Mouse (Mus musculus) left cerebral cortex, postnatal 25 days (tissue): Measurements from ENCODE around the gene Nrxn1. TPM values are rescaled to one million over a fixed set of nuclear protein-coding genes. Genes with fewer than 3 reads are reported as not detected.
A peak's percentile ranks its signal among the peaks of the same experiment; 100 is the strongest.

ENCODE experiments used
- DNase-seq, 2 experiments: peaks; one replicate each; pipeline ENCODE4 v3.0.0; 2022; ENCODE audit warnings: low spot score in 2 of 2, mixed read lengths in 1 of 2
- intact Hi-C: fragments of 180-260 bp; cut with DNase I; formaldehyde crosslinking; loops from one replicate; pipeline ENCODE4 v1.15.1; 2025
- total RNA-seq, 2 experiments: library from RNA; stranded (reverse); gene quantifications; 2 replicates each; pipeline ENCODE4 v1.2.3; 2021

Nrxn1 gene
- total RNA-seq, 2 experiments from 2014 or later: 569 to 611 TPM

DNA sequence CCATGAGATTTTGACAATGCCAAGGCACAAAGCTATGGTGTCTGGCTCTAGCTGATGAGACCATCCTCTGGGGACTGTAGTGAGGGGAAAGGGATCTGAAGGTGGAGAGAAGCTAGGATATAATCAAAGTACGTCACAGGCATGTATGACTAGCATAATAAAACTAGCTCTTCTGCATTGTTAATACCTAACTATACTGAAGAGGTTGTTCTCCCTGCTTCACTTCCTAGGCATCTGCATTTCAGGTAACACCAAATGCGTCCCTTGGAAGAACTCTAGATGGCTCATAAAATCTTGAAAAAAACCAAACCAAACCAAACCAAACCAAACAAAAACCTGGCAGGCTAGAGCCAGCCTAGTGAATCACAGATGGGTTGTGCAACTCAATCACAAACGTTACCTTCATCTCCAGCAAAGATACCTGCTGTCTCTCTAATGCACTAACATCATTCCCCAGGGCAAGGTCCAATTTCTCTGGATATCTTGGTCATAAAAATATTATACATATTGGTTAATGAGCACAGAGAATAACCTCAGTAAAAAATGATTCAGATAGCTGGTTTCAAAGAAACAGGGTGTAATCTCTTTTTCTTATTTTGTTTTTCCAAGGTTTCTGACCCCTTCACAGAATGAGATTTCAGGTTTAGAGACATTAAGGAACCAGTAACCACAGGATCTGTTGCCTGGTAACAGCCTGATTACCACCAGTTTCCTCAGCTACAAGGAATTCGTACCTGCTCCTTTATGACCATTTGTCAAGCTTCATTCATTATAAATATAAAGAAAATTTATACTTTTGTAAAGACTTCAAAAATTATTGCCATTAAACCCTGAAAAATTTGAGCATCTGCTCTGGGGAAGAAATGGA lies 256.5 kb downstream of the Nrxn1 start:
- no peak for DNase-seq
- intact Hi-C loops: no loop called here

DNA sequence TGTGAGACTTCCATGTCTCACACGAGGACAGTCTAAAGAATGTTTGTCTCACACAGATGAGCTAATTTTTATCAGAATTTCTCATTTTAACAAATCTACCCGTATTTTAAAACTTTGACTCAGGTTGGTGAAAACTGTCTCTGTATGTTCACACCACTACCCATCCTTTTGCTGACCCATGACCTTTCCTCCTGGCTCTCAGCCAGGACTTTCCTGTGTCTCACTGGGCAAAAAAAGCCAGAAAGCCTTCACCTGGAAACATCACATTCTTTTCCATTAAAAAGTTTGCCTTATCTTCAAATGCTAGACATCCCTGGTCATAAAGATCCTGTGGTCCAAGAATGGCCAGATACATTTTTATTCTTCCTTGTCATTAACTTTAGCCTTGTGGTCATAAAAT lies 274.5 kb downstream of the Nrxn1 start:
- no peak for DNase-seq
- intact Hi-C loops: no loop called here

DNA sequence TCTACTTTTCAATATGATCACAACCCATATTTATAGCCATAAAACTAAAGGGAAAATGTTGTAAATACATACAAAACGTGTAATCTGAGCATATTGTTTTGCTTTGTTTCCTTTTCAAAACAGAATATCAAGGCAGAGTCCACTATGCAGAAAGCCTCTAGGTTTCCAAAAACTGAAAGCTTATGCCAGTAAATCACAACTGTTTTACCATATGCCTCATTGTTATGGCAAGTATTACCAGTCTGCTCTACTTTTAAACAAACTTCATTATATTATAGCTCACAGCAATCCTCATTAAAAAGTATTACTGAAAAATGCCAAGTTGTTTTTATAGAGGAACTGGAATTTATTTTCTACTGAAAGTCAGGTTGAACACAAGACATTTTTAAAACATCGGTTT lies 275.0 kb downstream of the Nrxn1 start:
- no peak for DNase-seq
- intact Hi-C loops: no loop called here

DNA sequence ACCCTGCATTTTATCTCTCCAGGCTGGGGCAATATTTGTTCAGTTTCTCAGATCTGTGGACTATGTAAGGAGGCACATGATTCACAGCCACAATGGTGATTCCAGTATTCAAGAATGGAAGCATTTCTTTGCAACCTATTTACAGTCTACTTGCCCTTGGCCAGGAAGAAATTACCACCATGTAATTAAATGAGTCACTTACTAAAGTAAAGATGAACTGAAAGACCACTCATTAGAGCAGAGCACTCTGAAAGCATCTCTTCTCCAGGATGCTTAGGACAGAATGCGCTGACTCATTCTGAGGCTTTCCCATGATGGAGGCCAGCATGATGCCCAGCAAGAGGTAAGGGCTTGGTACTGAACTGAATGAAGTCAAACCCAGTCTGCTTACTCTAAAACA lies 277.6 kb downstream of the Nrxn1 start:
- intact Hi-C loops: no loop called here
- no peak for DNase-seq

DNA sequence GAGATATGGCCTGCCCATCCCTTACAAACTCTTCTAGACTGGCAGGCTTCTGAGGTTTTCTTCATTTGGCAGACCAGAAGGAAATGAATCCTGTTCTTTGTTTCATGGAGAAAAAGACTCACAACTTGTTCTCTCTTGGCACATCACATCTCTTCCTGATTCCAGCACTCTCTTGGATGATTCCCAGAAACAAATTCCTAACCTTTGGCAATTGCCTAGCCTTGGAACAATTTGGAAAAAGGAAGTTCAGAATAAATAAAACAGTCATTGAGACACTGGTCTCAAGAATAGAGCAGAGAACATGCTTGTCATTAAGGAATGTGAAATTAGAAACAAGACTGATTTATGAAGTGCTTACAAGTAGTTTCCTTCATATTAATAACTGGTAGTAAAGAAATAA lies 279.1 kb downstream of the Nrxn1 start:
- intact Hi-C loops: loop anchor here (5.0 kb wide), 2 partner anchors 79 to 186 kb away; no protein-coding TSS in a partner anchor
- peak in 1 of 2 experiments; percentile 30 for DNase-seq

DNA sequence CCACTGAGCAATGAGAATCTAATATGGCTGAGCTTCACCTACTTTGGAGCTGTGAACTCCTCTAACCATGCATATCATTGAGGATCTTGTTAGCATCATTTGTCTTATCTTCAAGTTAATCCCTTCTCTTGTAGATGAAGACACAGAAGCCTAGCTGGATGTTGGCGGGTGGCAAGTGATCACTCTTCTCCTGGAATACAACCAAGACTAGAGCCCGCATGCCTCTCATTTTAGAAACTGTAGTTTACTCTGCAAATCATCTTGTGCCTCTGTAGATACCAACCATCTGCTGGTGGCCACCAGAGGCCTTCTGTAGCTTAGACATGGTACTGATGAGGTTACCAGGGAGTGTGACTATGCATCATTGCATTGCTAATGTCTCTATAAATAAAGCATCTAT lies 280.4 kb downstream of the Nrxn1 start:
- intact Hi-C loops: loop anchor here (5.0 kb wide), 2 partner anchors 80 to 185 kb away; no protein-coding TSS in a partner anchor
- DNase-seq: peak in 1 of 2 experiments; percentile 61

DNA sequence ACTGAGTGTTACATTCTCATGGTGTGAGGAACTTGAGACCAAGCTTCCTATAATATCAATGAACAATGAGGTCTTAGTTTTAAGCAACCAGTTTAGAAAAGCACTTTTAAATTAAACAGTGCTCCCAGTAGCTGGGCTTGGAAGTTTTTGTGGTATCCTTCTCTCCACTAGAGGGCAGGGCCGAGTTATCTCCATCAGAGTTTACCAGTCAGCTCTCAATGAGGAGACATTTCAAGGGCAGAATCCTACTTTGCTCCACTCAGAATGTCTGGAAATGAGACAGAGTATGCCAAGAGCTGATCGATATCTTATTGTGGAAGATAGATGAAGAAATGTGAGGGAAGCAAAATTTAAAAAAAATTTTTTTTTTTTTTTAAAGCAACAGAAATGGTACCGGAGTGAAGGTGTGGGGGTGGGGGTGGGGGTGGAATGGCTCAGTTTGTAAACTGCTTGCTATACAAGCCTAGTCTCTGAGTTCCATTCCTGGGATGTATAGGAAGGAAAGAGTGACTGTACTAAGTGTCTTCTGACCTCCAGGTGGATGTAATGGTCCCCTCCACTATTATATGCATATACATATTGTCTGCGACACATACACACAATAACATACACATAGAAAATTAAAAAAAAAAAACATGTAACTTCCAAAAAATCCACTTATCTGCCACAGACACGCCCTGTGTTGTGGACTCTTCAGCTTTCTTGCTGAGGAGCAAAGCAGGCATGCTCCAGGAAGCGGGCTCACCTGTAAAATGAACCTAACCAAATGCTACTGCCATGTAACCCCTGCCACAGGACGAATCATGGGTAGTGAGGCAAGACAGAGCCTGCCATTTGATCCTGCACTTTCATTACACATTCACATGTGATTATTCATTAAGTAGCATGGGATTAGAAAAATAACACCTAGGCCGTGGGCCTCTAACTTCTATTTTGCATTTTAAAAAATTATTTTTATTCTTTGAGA lies 283.4 kb downstream of the Nrxn1 start:
- peak; percentile 81 to 89 for DNase-seq
- intact Hi-C loops: loop anchor here (2.0 to 5.0 kb wide), 3 partner anchors 83 to 283 kb away; partner anchors contain the start of gene Nrxn1

DNA sequence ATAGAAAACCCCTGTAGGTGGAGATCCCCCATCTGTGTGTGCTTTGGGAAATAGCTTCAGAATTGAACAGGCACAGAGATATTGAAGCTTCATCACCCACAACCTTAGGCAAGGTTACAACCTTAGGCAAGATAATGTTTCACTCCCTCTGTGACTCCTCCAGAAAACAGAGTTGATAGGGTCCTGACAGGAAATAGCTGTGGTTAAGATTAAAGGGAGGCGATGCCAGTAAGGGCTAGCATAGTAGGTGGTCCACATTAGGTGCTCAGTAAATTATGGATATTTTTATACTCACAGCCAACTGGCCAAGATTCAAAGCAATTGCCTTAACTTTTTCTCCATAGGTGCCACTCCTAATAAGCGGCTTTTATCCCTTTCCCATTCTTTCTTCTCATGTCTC lies 284.6 kb downstream of the Nrxn1 start:
- no peak for DNase-seq
- intact Hi-C loops: loop anchor here (2.0 kb wide), 1 partner anchor 285 kb away; the partner anchor contains the start of gene Nrxn1

DNA sequence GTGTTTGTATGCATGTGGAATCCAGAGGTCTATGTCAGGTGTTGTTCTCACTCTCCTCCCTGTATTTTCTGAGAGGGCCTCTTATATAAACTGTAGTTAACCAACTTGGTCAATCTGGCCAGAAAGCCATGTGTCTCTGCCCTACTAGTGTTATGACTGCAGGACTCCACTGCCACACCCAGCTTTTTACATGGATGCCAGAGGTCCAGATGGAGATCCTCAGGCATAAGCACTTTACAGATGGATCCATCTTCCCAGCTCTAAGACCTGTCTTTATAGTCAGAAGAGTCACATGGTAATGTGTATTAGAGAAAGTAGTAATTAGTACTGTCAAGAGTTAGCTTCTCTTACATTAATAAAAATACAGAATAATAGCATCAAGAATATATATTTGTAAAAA lies 285.7 kb downstream of the Nrxn1 start:
- DNase-seq: no peak
- intact Hi-C loops: no loop called here

DNA sequence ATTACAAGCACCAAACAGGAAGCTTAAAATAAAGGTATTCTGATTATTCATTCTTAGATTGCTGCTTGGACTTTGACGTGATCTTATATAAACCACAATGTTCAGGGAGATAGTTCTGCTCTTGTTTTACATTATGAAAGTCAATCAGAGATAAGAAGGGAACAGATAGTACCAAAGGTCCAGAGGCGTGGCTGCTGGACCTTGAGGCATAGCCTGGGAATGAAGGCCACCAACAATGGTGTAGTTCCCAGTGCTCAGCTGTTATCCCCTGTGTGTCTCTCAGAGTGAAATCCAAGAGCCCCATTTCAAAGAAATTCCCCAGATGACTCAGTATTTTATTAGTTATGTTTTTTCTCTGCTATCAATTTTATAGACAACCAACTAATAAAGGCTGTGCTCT lies 294.2 kb downstream of the Nrxn1 start:
- no peak for DNase-seq
- intact Hi-C loops: no loop called here

DNA sequence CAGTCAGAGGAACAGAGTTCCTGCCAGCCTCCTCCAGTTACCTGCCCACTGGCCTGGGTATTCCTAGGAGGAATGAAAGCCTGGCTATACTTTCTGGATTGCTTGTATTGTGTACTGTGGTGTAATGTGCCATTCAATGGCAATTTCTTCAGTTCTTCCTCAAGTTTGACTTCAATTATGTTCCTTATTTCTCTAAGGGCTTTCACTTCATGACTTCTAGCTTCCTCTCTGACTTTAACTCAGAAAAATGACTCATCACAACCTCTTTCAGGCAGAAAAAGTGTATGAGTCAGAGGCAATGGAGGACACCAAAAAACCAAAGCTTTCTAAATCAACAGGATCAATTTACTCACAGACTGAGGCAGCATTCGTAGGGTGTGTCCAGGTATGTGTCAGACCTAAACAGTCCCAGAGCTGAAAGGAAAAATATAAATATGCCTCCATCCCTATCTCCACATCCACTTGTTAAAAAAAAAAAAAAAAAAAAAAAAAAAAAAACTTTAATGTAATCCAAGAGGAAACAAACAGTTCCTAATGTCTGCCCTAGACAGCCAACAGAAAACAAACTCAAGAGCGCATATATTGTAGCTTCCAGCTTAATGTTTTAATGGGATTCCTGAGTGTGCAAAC lies 295.1 kb downstream of the Nrxn1 start:
- DNase-seq: peak in 1 of 2 experiments; percentile 31
- intact Hi-C loops: no loop called here

DNA sequence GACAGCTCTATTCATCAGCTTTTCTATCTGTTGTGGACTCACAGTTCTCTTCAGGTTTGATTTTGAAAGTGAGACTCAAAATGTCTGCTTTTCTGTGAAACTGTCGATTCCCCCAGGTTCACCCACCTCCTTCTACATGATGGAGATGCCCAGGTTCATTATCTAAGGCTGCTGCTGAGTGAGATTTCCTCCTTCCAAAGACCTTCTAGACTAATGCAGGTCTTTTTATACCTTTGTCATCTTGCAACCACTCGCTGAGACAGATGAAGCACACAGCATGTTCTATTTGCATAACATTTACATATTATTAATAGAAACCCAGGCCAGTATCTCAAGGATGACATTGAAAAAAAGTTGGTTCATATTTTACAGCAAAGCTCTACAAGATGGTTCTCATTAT lies 295.9 kb downstream of the Nrxn1 start:
- peak in 1 of 2 experiments; percentile 53 for DNase-seq

DNA sequence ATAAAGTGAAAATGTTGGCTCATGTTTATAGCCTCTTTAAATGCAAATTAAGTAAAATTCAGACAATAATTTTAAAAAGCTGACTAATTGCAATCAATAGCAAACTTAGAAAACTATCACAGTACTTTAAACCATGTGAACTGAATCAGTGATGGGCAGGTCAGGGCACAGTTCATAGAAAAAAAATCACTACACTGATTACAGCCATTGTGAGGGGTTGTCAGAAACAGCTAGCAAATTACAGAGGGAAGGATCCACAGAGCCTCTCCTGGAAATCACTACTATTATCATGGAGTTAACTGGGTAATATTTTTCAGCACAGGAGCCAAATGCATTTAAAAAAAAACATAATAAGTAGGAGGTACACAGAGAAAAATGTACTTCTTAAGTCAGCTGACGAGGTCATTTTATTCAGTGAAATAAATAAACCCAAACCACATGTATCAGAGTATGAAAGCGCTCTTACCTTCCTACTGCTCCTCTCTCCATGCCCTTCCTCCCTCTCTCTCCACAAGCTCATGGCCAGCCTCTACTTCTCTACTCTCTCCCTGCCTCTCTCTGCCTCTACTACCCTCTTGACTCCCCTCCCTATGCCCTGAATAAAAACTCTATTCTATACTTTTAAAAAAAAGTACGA lies 304.3 kb downstream of the Nrxn1 start:
- DNase-seq: no peak
- intact Hi-C loops: no loop called here

More for the DNA sequence above, 295.9 kb downstream of the Nrxn1 start:
- intact Hi-C loops: no loop called here

DNA sequence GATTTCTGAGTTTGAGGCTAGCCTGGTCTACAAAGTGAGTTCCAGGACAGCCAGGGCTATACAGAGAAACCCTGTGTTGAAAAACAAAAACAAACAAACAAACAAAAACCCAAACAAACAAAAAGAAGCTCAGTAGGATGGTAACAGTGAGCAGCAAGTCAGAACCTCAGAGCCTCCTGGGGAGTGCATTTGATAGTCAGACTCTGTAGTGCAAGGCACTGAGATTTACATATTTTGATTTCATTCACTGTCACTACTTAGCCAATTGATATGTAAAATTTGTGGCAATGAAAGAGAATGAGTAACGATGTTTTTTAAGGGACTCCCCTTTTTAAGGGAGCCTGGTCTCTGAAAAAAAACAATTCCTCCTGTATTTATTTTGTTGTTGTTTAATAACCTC lies 304.8 kb downstream of the Nrxn1 start:
- intact Hi-C loops: no loop called here
- no peak for DNase-seq

DNA sequence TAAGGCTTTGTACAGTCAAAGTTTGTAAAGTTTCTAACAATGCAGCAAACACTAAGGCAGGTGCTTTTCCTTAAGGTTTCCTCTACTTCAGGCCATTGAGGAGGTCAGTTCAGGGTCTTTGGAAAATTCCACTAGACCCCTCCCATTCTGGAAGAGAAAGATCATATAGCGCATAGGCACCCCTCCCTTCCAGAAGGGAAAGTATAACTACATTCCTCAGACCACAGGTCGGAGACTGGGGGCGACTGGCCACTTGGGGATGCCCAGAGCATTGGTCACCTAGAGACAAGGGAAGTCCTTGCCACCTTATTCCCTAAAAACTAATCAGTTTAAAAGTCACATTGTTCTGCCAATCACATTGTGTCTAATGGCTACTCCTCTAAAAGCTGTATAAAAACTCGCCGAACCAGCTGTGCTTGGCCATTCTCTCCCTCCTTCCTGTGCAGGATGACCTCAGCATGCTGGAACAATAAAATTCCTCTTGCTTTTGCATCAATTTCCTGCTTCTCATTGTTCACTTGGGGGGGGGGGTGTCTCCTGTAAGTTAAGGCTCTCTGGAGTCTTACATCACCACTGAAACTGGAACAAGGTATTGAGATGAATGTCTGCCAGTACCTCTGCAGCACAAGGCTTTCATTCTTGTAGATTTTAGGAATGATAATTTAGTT lies 305.6 kb downstream of the Nrxn1 start:
- intact Hi-C loops: no loop called here
- DNase-seq: no peak

DNA sequence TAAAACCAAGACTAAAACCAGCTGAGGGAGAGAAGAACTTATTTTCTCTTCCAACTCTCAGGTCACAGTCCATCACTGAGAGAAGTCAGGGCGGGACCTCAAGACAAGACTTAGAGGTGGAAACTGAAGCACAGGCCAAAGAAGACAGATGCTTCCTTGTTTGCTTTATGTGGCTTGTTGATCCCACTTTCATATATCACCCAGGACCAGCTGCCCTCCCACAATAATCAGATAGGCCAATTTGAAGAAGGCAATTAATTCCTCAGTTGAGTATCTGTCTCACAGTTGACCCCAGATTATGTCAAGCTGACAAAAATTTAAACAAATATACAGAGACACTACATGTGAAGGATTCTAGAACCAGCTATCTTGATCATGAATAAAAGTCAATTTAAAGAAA lies 312.4 kb downstream of the Nrxn1 start:
- DNase-seq: no peak

DNA sequence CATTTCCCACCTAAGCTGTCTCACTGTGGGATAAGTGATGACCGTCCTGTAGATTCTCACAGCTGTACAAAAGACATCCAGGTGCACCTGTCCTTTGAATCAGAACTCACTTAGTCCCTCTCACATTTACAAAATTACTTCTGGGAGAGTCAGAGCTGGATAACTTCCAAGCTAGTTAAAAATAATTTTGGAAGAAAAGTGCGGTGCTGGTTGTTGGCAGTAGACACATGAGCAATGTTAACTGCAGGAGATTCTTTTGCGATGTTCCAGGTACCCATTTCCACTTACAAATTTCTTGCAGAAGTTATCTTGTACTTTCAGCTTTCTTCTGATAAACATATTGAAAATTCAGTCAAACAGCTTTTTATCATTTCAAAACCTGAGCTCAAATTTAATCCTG lies 317.5 kb downstream of the Nrxn1 start:
- DNase-seq: peak in 1 of 2 experiments; percentile 62
- intact Hi-C loops: no loop called here

More for the DNA sequence above, 312.4 kb downstream of the Nrxn1 start:
- intact Hi-C loops: no loop called here

DNA sequence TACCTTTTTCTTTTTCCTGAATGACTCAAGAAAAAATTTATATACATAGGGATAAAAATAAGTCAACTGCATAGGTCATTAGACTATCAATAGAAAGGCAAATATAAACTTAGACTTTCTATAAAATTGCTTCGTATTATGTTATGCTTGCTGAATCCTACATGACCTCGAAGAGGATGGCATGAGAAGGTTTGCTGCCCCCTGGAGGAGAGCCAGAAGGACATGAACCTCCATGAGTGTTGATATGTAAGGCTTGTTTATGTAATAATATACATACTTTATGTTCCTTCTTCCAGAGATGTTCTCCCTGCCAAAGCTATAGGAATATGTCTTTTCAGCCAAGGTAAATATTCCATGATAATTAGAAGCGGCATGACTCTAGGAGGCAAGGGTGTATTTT lies 319.6 kb downstream of the Nrxn1 start:
- intact Hi-C loops: no loop called here
- no peak for DNase-seq

DNA sequence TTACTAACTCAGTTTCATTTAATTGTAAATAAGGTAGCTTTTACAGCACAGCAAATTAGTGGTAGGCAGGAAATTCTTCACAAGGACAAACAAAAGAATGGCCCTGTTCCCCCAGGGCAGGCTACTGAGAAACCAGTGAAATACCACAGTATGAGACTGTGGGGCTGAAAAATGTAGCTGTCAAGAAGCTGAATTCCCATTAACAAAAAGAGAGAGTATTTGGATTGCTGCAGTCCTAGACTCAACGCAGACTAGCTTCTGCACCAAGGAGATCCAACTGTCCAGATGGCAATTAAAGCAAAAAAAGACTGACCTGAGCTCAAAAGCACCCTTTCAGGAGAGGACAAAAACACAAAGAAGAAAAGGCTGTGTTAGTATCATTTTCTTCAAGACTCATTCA lies 324.7 kb downstream of the Nrxn1 start:
- intact Hi-C loops: no loop called here

More for the DNA sequence above, 324.7 kb downstream of the Nrxn1 start:
- DNase-seq: peak in 1 of 2 experiments; percentile 21
